8 mouse cellular contexts compared by ENCODE assay signal in the genomic region with DNA sequence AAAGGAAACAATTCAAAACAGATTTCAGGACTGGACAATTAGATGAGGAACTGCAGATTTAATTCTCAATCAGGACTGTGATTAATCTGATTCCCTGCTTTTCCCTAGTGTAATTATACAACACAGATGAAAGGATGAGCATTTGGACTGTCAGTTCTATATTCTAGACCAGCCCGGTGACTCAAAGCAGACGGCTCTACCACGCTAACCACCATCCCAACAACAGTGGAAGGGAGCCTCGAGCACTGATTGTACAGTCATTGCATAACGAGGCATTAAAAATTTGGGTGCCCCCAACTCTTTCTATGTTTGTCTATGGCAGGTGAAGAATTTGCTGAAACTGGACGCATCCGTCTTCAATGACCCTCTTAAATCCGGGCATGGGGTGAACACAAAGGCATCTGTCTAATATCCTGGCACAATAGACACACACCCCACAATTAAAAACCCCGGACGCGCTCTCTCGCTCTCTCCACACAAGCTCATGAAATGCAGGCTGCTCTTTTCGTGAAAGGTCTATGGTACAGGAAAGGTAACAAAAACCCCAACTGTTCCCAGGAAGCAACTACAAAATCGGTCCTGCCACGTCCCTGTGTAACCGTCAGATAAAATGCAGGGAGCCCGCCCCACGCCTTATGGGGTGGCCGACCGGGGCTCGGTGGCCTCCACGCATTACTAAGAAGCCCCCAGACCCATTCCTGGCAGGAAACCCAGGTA. TPM values are rescaled to one million over a fixed set of nuclear protein-coding genes. Genes with fewer than 3 reads are reported as not detected.
DNase-seq lines count a peak whose midpoint lies in the region; ATAC-seq and TF ChIP-seq lines count a peak whose summit lies in the region.

No protein-coding gene starts in this region.

- no peak for TF ChIP-seq EP300 in liver, postnatal 0 days (IDR thresholded peaks at IDR 0.05; ENCODE audit: low read depth)

- ATAC-seq in heart, embryonic 12.5 days (ENCODE audit: insufficient number of reproducible peaks, low FRiP score), result no peak
- ATAC-seq in liver, postnatal 0 days, result no peak
- no peak for ATAC-seq in megakaryocyte-erythroid progenitor cell, adult 5-6 weeks (replicated peaks; ENCODE audit: low FRiP score, low TSS enrichment, poor library complexity, severe bottlenecking)

- peak overlapping the region; percentile 86 for H3K27ac ChIP-seq in heart, embryonic 12.5 days (ENCODE audit: poor library complexity, severe bottlenecking)
- H3K27ac ChIP-seq in layer of hippocampus, adult 2 months, result peak overlapping the region; percentile 90
- H3K27ac ChIP-seq in liver, postnatal 0 days (ENCODE audit: low read depth), result no peak overlapping the region

- H3K36me3 ChIP-seq in heart, embryonic 12.5 days, result no peaks in the 10 kb centered on the region
- no peaks in the 10 kb centered on the region for H3K36me3 ChIP-seq in liver, postnatal 0 days (replicated peaks; ENCODE audit: insufficient read depth, low read length)

- DNase-seq in urinary bladder, postnatal 25 days (ENCODE audit: low spot score), result peak; percentile 7
- DNase-seq in urinary bladder, adult 18-20 months (ENCODE audit: low spot score in 2 of 2), result no peak
- DNase-seq in embryo, embryonic 10.5 days (ENCODE audit: low spot score), result peak; percentile 36
- no peak for DNase-seq in layer of hippocampus, adult 2 months (ENCODE audit: low spot score in 2 of 2)
- peak; percentile 11 for DNase-seq in liver, postnatal 0 days
- peak; percentile 16 to 38 for DNase-seq in right cerebral cortex, adult 2 months (ENCODE audit: low spot score in 2 of 2)

- H3K9ac ChIP-seq in heart, embryonic 12.5 days, result peak overlapping the region; percentile 86
- peak overlapping the region; percentile 64 for H3K9ac ChIP-seq in liver, postnatal 0 days (replicated peaks)

- peak overlapping the region; percentile 68 for H3K4me2 ChIP-seq in heart, embryonic 12.5 days
- peak overlapping the region; percentile 75 for H3K4me2 ChIP-seq in liver, postnatal 0 days (ENCODE audit: low read depth, low read length)

- no peak for TF ChIP-seq CTCF in layer of hippocampus, adult 2 months (conservative IDR thresholded peaks at IDR 0.05)
- TF ChIP-seq CTCF in liver, postnatal 0 days (IDR thresholded peaks at IDR 0.05; ENCODE audit: low read depth), result no peak

- 19% methylated on average over 22 of the region's 22 CpGs for WGBS in heart, embryonic 12.5 days
- WGBS in liver, postnatal 0 days (ENCODE audit: insufficient replicate concordance), result 21% methylated on average over 22 of the region's 22 CpGs

- peak overlapping the region; percentile 76 for H3K4me3 ChIP-seq in heart, embryonic 12.5 days
- peak overlapping the region; percentile 69 for H3K4me3 ChIP-seq in layer of hippocampus, adult 2 months
- peak overlapping the region; percentile 59 for H3K4me3 ChIP-seq in liver, postnatal 0 days (ENCODE audit: low read depth, low read length)

- no peaks in the 10 kb centered on the region for H3K27me3 ChIP-seq in heart, embryonic 12.5 days (replicated peaks)
- H3K27me3 ChIP-seq in liver, postnatal 0 days (ENCODE audit: insufficient read depth, low read length), result no peaks in the 10 kb centered on the region

- H3K4me1 ChIP-seq in heart, embryonic 12.5 days (replicated peaks), result no peaks in the 10 kb centered on the region
- no peaks in the 10 kb centered on the region for H3K4me1 ChIP-seq in liver, postnatal 0 days (ENCODE audit: insufficient read depth)

- H3K9me3 ChIP-seq in heart, embryonic 12.5 days (replicated peaks), result 0 out of 2 replicates have a peak, but pooled peaks cover 12% of the 10 kb centered on the region
- H3K9me3 ChIP-seq in liver, postnatal 0 days (ENCODE audit: low read length), result no peaks in the 10 kb centered on the region

RNA-seq across cellular contexts. Expression of a gene that starts 5.9 kb away (rescaled TPM):
- polyA plus RNA-seq in heart, embryonic 12.5 days (2016; fragmentation: Nextera tagmentation; extraction: Ambion mirVana), result 5.7 and 5.8 TPM in 2 replicates
- 10 to 100 TPM; 78.2 to 80.6 TPM for total RNA-seq in layer of hippocampus, adult 2 months (2021)
- 1.9 and 2.2 TPM in 2 replicates for polyA plus RNA-seq in liver, postnatal 0 days (2015; fragmentation: Nextera tagmentation; extraction: Ambion mirVana)
- 3.0 and 3.6 TPM in 2 replicates for total RNA-seq in megakaryocyte-erythroid progenitor cell, adult 5-6 weeks (2014; fragmentation: Nextera tagmentation)
- 5.4 and 10.2 TPM in 2 replicates for total RNA-seq in megakaryocyte-erythroid progenitor cell, adult 5-6 weeks (2017)

Comparison
In these comparisons a context has a peak if more than half of its experiments do, and no peak if none do; other contexts are left out.
1. DNase-seq: peak in urinary bladder, postnatal 25 days (single experiment), embryo, embryonic 10.5 days (single experiment), liver, postnatal 0 days (single experiment) and right cerebral cortex, adult 2 months (2 of 2); none in urinary bladder, adult 18-20 months (0 of 2) and layer of hippocampus, adult 2 months (0 of 2).
2. RNA of a gene that starts 5.9 kb away (total RNA-seq): 78.2 to 80.6 TPM in layer of hippocampus, adult 2 months; 3.0 to 10.2 TPM in megakaryocyte-erythroid progenitor cell, adult 5-6 weeks; every median in the first group is over 4 times any median in the second.
3. Peak in every context shown above with its lines, with median percentiles within 50 percentile points of each other: H3K4me3 ChIP-seq.